Mouse (Mus musculus): ENCODE measurements at regions not wholly inside any gene's neighbourhood (a gene's known extent, or its start where the extent isn't known, plus 50 kb on each side); places are given as distances from the start of the nearest gene placed in this dataset.

- WGBS: 9% methylated on average over 2 of the region's 2 CpGs
- Histone ChIP-seq H3K9ac (replicated peaks) (no peak overlapping the region), H3K27ac (no peak overlapping the region), H3K9me3 (0 out of 2 replicates have a peak, but pooled peaks cover 2% of the 10 kb centered on the region), H3K4me3 (replicated peaks) (no peak overlapping the region), H3K4me2 (no peak overlapping the region), H3K27me3 (peaks cover 13% of the 10 kb centered on the region), H3K36me3 (no peaks in the 10 kb centered on the region), H3K4me1 (replicated peaks) (0 out of 2 replicates have a peak, but pooled peaks cover 3% of the 10 kb centered on the region)
- no peak for ATAC-seq (ENCODE audit: insufficient number of reproducible peaks, insufficient read depth, low FRiP score, low TSS enrichment, low read depth)
Measured at GRCm38 (mm10) chr9:87452571-87452970, 197.2 kb upstream of the Cep162 start.

GRCm38 (mm10) chr9:87443467-87444235 is 188.3 kb upstream of the Cep162 start:
- Histone ChIP-seq H3K4me1 (replicated peaks) (peaks cover 24% of the 10 kb centered on the region), H3K27ac (no peak overlapping the region), H3K4me3 (replicated peaks) (no peak overlapping the region), H3K4me2 (no peak overlapping the region), H3K9me3 (no peaks in the 10 kb centered on the region), H3K36me3 (no peaks in the 10 kb centered on the region), H3K27me3 (peaks cover 20% of the 10 kb centered on the region), H3K9ac (replicated peaks) (no peak overlapping the region)
- peak; percentile 68 for ATAC-seq (ENCODE audit: insufficient number of reproducible peaks, insufficient read depth, low FRiP score, low TSS enrichment, low read depth)
- WGBS: 13% methylated on average over 10 of the region's 10 CpGs

GRCm38 (mm10) chr9:87432072-87432471 is 176.7 kb upstream of the Cep162 start:
- no peak for ATAC-seq (ENCODE audit: insufficient number of reproducible peaks, insufficient read depth, low FRiP score, low TSS enrichment, low read depth)
- H3K9ac ChIP-seq (replicated peaks): no peak overlapping the region
- no peaks in the 10 kb centered on the region for H3K36me3 ChIP-seq
- no peak overlapping the region for H3K4me2 ChIP-seq
- H3K4me1 ChIP-seq (replicated peaks): no peaks in the 10 kb centered on the region
- peaks cover 37% of the 10 kb centered on the region for H3K27me3 ChIP-seq
- 79% methylated on average over 8 of the region's 8 CpGs for WGBS
- H3K27ac ChIP-seq: no peak overlapping the region
- H3K4me3 ChIP-seq (replicated peaks): no peak overlapping the region
- peaks cover 6% of the 10 kb centered on the region; the same call in 1 of the 2 replicates for H3K9me3 ChIP-seq

- H3K36me3 ChIP-seq: no peaks in the 10 kb centered on the region
- no peak overlapping the region for H3K4me2 ChIP-seq
- H3K9me3 ChIP-seq: peaks cover 6% of the 10 kb centered on the region; the same call in 1 of the 2 replicates
- H3K4me3 ChIP-seq (replicated peaks): no peak overlapping the region
- H3K9ac ChIP-seq (replicated peaks): no peak overlapping the region
- no peaks in the 10 kb centered on the region for H3K4me1 ChIP-seq (replicated peaks)
- peaks cover 41% of the 10 kb centered on the region for H3K27me3 ChIP-seq
- no peak overlapping the region for H3K27ac ChIP-seq
- ATAC-seq (ENCODE audit: insufficient number of reproducible peaks, insufficient read depth, low FRiP score, low TSS enrichment, low read depth): no peak
- 69% methylated on average over 7 of the region's 7 CpGs for WGBS
Measured at GRCm38 (mm10) chr9:87431523-87431922, 176.2 kb upstream of the Cep162 start.

GRCm38 (mm10) chr9:87425201-87425600 is 169.9 kb upstream of the Cep162 start:
- Histone ChIP-seq H3K4me1 (replicated peaks) (peaks cover 12% of the 10 kb centered on the region), H3K27ac (no peak overlapping the region), H3K9ac (replicated peaks) (no peak overlapping the region), H3K9me3 (peaks cover 6% of the 10 kb centered on the region; the same call in 1 of the 2 replicates), H3K4me3 (replicated peaks) (no peak overlapping the region), H3K36me3 (no peaks in the 10 kb centered on the region), H3K27me3 (peaks cover 46% of the 10 kb centered on the region), H3K4me2 (no peak overlapping the region)
- ATAC-seq (ENCODE audit: insufficient number of reproducible peaks, insufficient read depth, low FRiP score, low TSS enrichment, low read depth): no peak
- WGBS: 61% methylated on average over 4 of the region's 4 CpGs

- Histone ChIP-seq H3K4me3 (replicated peaks) (no peak overlapping the region), H3K27ac (no peak overlapping the region), H3K4me2 (no peak overlapping the region), H3K9ac (replicated peaks) (no peak overlapping the region), H3K4me1 (replicated peaks) (peaks cover 12% of the 10 kb centered on the region), H3K9me3 (no peaks in the 10 kb centered on the region), H3K27me3 (peaks cover 58% of the 10 kb centered on the region), H3K36me3 (no peaks in the 10 kb centered on the region)
- WGBS: 60% methylated on average over 8 of the region's 8 CpGs
- no peak for ATAC-seq (ENCODE audit: insufficient number of reproducible peaks, insufficient read depth, low FRiP score, low TSS enrichment, low read depth)
Measured at GRCm38 (mm10) chr9:87421175-87421574, 165.8 kb upstream of the Cep162 start.

- H3K27me3 ChIP-seq: peaks cover 56% of the 10 kb centered on the region
- peaks cover 12% of the 10 kb centered on the region for H3K4me1 ChIP-seq (replicated peaks)
- no peak for ATAC-seq (ENCODE audit: insufficient number of reproducible peaks, insufficient read depth, low FRiP score, low TSS enrichment, low read depth)
- no peak overlapping the region for H3K4me2 ChIP-seq
- H3K4me3 ChIP-seq (replicated peaks): no peak overlapping the region
- H3K9me3 ChIP-seq: no peaks in the 10 kb centered on the region
- H3K36me3 ChIP-seq: no peaks in the 10 kb centered on the region
- H3K9ac ChIP-seq (replicated peaks): no peak overlapping the region
- H3K27ac ChIP-seq: no peak overlapping the region
- WGBS: 12% methylated on average over 12 of the region's 12 CpGs
Measured at GRCm38 (mm10) chr9:87419376-87419775, 164.0 kb upstream of the Cep162 start.

- Histone ChIP-seq H3K4me2 (no peak overlapping the region; the same call in 1 of the 2 replicates), H3K27ac (no peak overlapping the region), H3K27me3 (peaks cover 55% of the 10 kb centered on the region), H3K4me1 (replicated peaks) (peaks cover 45% of the 10 kb centered on the region), H3K36me3 (no peaks in the 10 kb centered on the region), H3K9me3 (no peaks in the 10 kb centered on the region), H3K9ac (replicated peaks) (no peak overlapping the region), H3K4me3 (replicated peaks) (no peak overlapping the region)
- WGBS: 25% methylated on average over 9 of the region's 9 CpGs
- ATAC-seq (ENCODE audit: insufficient number of reproducible peaks, insufficient read depth, low FRiP score, low TSS enrichment, low read depth): no peak
Measured at GRCm38 (mm10) chr9:87412894-87413293, 157.6 kb upstream of the Cep162 start.

- Histone ChIP-seq H3K36me3 (no peaks in the 10 kb centered on the region), H3K9me3 (no peaks in the 10 kb centered on the region), H3K4me3 (replicated peaks) (no peak overlapping the region), H3K9ac (replicated peaks) (no peak overlapping the region), H3K4me1 (replicated peaks) (peaks cover 59% of the 10 kb centered on the region), H3K4me2 (no peak overlapping the region), H3K27me3 (peaks cover 53% of the 10 kb centered on the region), H3K27ac (no peak overlapping the region)
- 0 out of 2 replicates have a peak, but pooled peaks have one; percentile 27 for ATAC-seq (ENCODE audit: insufficient number of reproducible peaks, insufficient read depth, low FRiP score, low TSS enrichment, low read depth)
- 15% methylated on average over 7 of the region's 7 CpGs for WGBS
Measured at GRCm38 (mm10) chr9:87411044-87411443, 155.7 kb upstream of the Cep162 start.

GRCm38 (mm10) chr9:87409736-87410135 is 154.4 kb upstream of the Cep162 start:
- WGBS: 87% methylated on average over 3 of the region's 3 CpGs
- no peak overlapping the region for H3K27ac ChIP-seq
- no peak for ATAC-seq (ENCODE audit: insufficient number of reproducible peaks, insufficient read depth, low FRiP score, low TSS enrichment, low read depth)
- H3K9me3 ChIP-seq: no peaks in the 10 kb centered on the region
- H3K4me1 ChIP-seq (replicated peaks): peaks cover 59% of the 10 kb centered on the region
- H3K4me2 ChIP-seq: no peak overlapping the region
- no peak overlapping the region for H3K4me3 ChIP-seq (replicated peaks)
- no peak overlapping the region for H3K9ac ChIP-seq (replicated peaks)
- H3K36me3 ChIP-seq: no peaks in the 10 kb centered on the region
- H3K27me3 ChIP-seq: peaks cover 56% of the 10 kb centered on the region

GRCm38 (mm10) chr9:87408805-87409204 is 153.5 kb upstream of the Cep162 start:
- H3K4me3 ChIP-seq (replicated peaks): no peak overlapping the region
- 46% methylated on average over 8 of the region's 8 CpGs for WGBS
- H3K27me3 ChIP-seq: peaks cover 56% of the 10 kb centered on the region
- no peak overlapping the region for H3K9ac ChIP-seq (replicated peaks)
- no peaks in the 10 kb centered on the region for H3K9me3 ChIP-seq
- peak; percentile 63 for ATAC-seq (ENCODE audit: insufficient number of reproducible peaks, insufficient read depth, low FRiP score, low TSS enrichment, low read depth)
- H3K4me2 ChIP-seq: 0 out of 2 replicates have a peak overlapping the region, but pooled peaks have one; percentile 17
- no peak overlapping the region for H3K27ac ChIP-seq
- peaks cover 54% of the 10 kb centered on the region for H3K4me1 ChIP-seq (replicated peaks)
- no peaks in the 10 kb centered on the region for H3K36me3 ChIP-seq

Data from limb, embryonic 12.5 days (tissue).